Mouse (Mus musculus): ENCODE data around the gene Galnt3. TPM values are rescaled to one million over a fixed set of nuclear protein-coding genes. Genes with fewer than 3 reads are reported as not detected.

Gene Galnt3
- total and polyA plus RNA-seq, 3 experiments = 0.13 to 0.59 TPM; not detected in 1

- no peaks in the 10 kb centered on the region for H3K27me3 ChIP-seq (ENCODE audit: control insufficient read depth, insufficient read depth, low read length)
- WGBS = 84% methylated on average over 2 of the region's 2 CpGs
- H3K4me1 ChIP-seq (ENCODE audit: control insufficient read depth, insufficient read depth, low read length) = no peaks in the 10 kb centered on the region
- intact Hi-C loops (cut with DNase I) = no loop called here
- no peaks in the 10 kb centered on the region for H3K79me2 ChIP-seq (replicated peaks; ENCODE audit: control insufficient read depth, insufficient read depth, low read length)
- H3K4me3 ChIP-seq = no peak overlapping the region
- H3K9ac ChIP-seq (ENCODE audit: low read depth, low read length) = no peak overlapping the region
- DNase-seq = no peak
- no peaks in the 10 kb centered on the region for H3K36me3 ChIP-seq (ENCODE audit: control insufficient read depth, insufficient read depth, low read length)
- H3K27ac ChIP-seq = no peak overlapping the region
- TF ChIP-seq CTCF (IDR thresholded peaks at IDR 0.05) = no peak
- TF ChIP-seq EP300 (IDR thresholded peaks at IDR 0.05; ENCODE audit: insufficient read depth, low read depth, low read length) = no peak
- no peak for TF ChIP-seq POLR2A (IDR thresholded peaks at IDR 0.05; ENCODE audit: insufficient read depth, low read depth, low read length)
These were observed 17.9 kb upstream of the Galnt3 start for GRCm38 (mm10) chr2:66142711-66143110.

- intact Hi-C loops (cut with DNase I) = no loop called here
- H3K9ac ChIP-seq (ENCODE audit: low read depth, low read length) = no peak overlapping the region
- 85% methylated on average over 2 of the region's 2 CpGs for WGBS
- no peak overlapping the region for H3K4me3 ChIP-seq
- no peak for DNase-seq
- H3K27ac ChIP-seq = no peak overlapping the region
- TF ChIP-seq EP300 (IDR thresholded peaks at IDR 0.05; ENCODE audit: insufficient read depth, low read depth, low read length) = no peak
- no peak for TF ChIP-seq POLR2A (IDR thresholded peaks at IDR 0.05; ENCODE audit: insufficient read depth, low read depth, low read length)
- TF ChIP-seq CTCF (IDR thresholded peaks at IDR 0.05) = no peak
- no peaks in the 10 kb centered on the region for H3K4me1 ChIP-seq (ENCODE audit: control insufficient read depth, insufficient read depth, low read length)
- H3K27me3 ChIP-seq (ENCODE audit: control insufficient read depth, insufficient read depth, low read length) = no peaks in the 10 kb centered on the region
- H3K79me2 ChIP-seq (replicated peaks; ENCODE audit: control insufficient read depth, insufficient read depth, low read length) = no peaks in the 10 kb centered on the region
- H3K36me3 ChIP-seq (ENCODE audit: control insufficient read depth, insufficient read depth, low read length) = no peaks in the 10 kb centered on the region
These were observed 17.5 kb upstream of the Galnt3 start for GRCm38 (mm10) chr2:66142268-66142667.

GRCm38 (mm10) chr2:66140246-66140645 is 15.5 kb upstream of the Galnt3 start:
- 62% methylated on average over 4 of the region's 4 CpGs for WGBS
- no peak for DNase-seq
- H3K4me1 ChIP-seq (ENCODE audit: control insufficient read depth, insufficient read depth, low read length) = no peaks in the 10 kb centered on the region
- H3K9ac ChIP-seq (ENCODE audit: low read depth, low read length) = no peak overlapping the region
- no peaks in the 10 kb centered on the region for H3K27me3 ChIP-seq (ENCODE audit: control insufficient read depth, insufficient read depth, low read length)
- no peaks in the 10 kb centered on the region for H3K79me2 ChIP-seq (replicated peaks; ENCODE audit: control insufficient read depth, insufficient read depth, low read length)
- H3K27ac ChIP-seq = no peak overlapping the region
- no peak for TF ChIP-seq EP300 (IDR thresholded peaks at IDR 0.05; ENCODE audit: insufficient read depth, low read depth, low read length)
- no peak for TF ChIP-seq POLR2A (IDR thresholded peaks at IDR 0.05; ENCODE audit: insufficient read depth, low read depth, low read length)
- no peak for TF ChIP-seq CTCF (IDR thresholded peaks at IDR 0.05)
- H3K36me3 ChIP-seq (ENCODE audit: control insufficient read depth, insufficient read depth, low read length) = no peaks in the 10 kb centered on the region
- intact Hi-C loops (cut with DNase I) = no loop called here
- H3K4me3 ChIP-seq = no peak overlapping the region

GRCm38 (mm10) chr2:66131862-66132544 is 7.2 kb upstream of the Galnt3 start:
- Histone ChIP-seq H3K4me3 (no peak overlapping the region), H3K27ac (no peak overlapping the region), H3K27me3 (ENCODE audit: control insufficient read depth, insufficient read depth, low read length) (no peaks in the 10 kb centered on the region), H3K9ac (ENCODE audit: low read depth, low read length) (no peak overlapping the region), H3K4me1 (ENCODE audit: control insufficient read depth, insufficient read depth, low read length) (no peaks in the 10 kb centered on the region), H3K79me2 (replicated peaks; ENCODE audit: control insufficient read depth, insufficient read depth, low read length) (no peaks in the 10 kb centered on the region), H3K36me3 (ENCODE audit: control insufficient read depth, insufficient read depth, low read length) (no peaks in the 10 kb centered on the region)
- TF ChIP-seq EP300 (IDR thresholded peaks at IDR 0.05; ENCODE audit: insufficient read depth, low read depth, low read length) (no peak), POLR2A (IDR thresholded peaks at IDR 0.05; ENCODE audit: insufficient read depth, low read depth, low read length) (no peak), CTCF (IDR thresholded peaks at IDR 0.05) (no peak)
- intact Hi-C loops (cut with DNase I) = no loop called here
- 45% methylated on average over 8 of the region's 8 CpGs for WGBS
- DNase-seq = no peak

GRCm38 (mm10) chr2:66128941-66129340 is 4.1 kb upstream of the Galnt3 start:
- intact Hi-C loops (cut with DNase I) = no loop called here
- Histone ChIP-seq H3K4me1 (ENCODE audit: control insufficient read depth, insufficient read depth, low read length) (no peaks in the 10 kb centered on the region), H3K27ac (no peak overlapping the region), H3K79me2 (replicated peaks; ENCODE audit: control insufficient read depth, insufficient read depth, low read length) (no peaks in the 10 kb centered on the region), H3K36me3 (ENCODE audit: control insufficient read depth, insufficient read depth, low read length) (no peaks in the 10 kb centered on the region), H3K9ac (ENCODE audit: low read depth, low read length) (no peak overlapping the region), H3K27me3 (ENCODE audit: control insufficient read depth, insufficient read depth, low read length) (peaks cover 12% of the 10 kb centered on the region), H3K4me3 (no peak overlapping the region)
- 84% methylated on average over 2 of the region's 2 CpGs for WGBS
- no peak for DNase-seq
- TF ChIP-seq CTCF (IDR thresholded peaks at IDR 0.05) (no peak), EP300 (IDR thresholded peaks at IDR 0.05; ENCODE audit: insufficient read depth, low read depth, low read length) (no peak), POLR2A (IDR thresholded peaks at IDR 0.05; ENCODE audit: insufficient read depth, low read depth, low read length) (no peak)

- no peak overlapping the region for H3K4me3 ChIP-seq
- no peaks in the 10 kb centered on the region for H3K79me2 ChIP-seq (replicated peaks; ENCODE audit: control insufficient read depth, insufficient read depth, low read length)
- no peaks in the 10 kb centered on the region for H3K36me3 ChIP-seq (ENCODE audit: control insufficient read depth, insufficient read depth, low read length)
- H3K9ac ChIP-seq (ENCODE audit: low read depth, low read length) = no peak overlapping the region
- DNase-seq = no peak
- 72% methylated on average over 1 of the region's 1 CpGs for WGBS
- H3K27ac ChIP-seq = no peak overlapping the region
- TF ChIP-seq POLR2A (IDR thresholded peaks at IDR 0.05; ENCODE audit: insufficient read depth, low read depth, low read length) = no peak
- no peak for TF ChIP-seq EP300 (IDR thresholded peaks at IDR 0.05; ENCODE audit: insufficient read depth, low read depth, low read length)
- no peak for TF ChIP-seq CTCF (IDR thresholded peaks at IDR 0.05)
- H3K4me1 ChIP-seq (ENCODE audit: control insufficient read depth, insufficient read depth, low read length) = no peaks in the 10 kb centered on the region
- H3K27me3 ChIP-seq (ENCODE audit: control insufficient read depth, insufficient read depth, low read length) = peaks cover 14% of the 10 kb centered on the region
- intact Hi-C loops (cut with DNase I) = no loop called here
These were observed 2.7 kb upstream of the Galnt3 start for GRCm38 (mm10) chr2:66127541-66127940.
